Mouse (Mus musculus) liver, embryonic 14.5 days (tissue): ENCODE measurements at regions not wholly inside any gene's neighbourhood (a gene's known extent, or its start where the extent isn't known, plus 50 kb on each side); places are given as distances from the start of the nearest gene placed in this dataset.

Source experiments
- CTCF ChIP-seq: IDR thresholded peaks from 2 replicates; pipeline ENCODE4 v1.5.1; 2016; ENCODE audit warnings: antibody characterized with exemption, low read depth, control low read depth
- EP300 ChIP-seq: IDR thresholded peaks from 2 replicates; pipeline ENCODE4 v1.6.1; 2016; ENCODE audit warnings: antibody characterized with exemption, low read depth

GRCm38 (mm10) chr4:94292150-94292549 lies 264.2 kb upstream of the Gm10306 start:
- TF ChIP-seq CTCF (no peak), EP300 (no peak)
